Mouse (Mus musculus) C2C12 (cell line): ENCODE data around the gene Gm10961. TPM values are rescaled to one million over a fixed set of nuclear protein-coding genes. Genes with fewer than 3 reads are reported as not detected.
A peak's percentile ranks its signal among the peaks of the same experiment; 100 is the strongest.

ENCODE experiments used
- H3K27me3 ChIP-seq: one replicate; pipeline ENCODE4 v1.6.1; 2011; ENCODE audit not compliant: control insufficient read depth, insufficient read depth, insufficient read length
- H3K36me3 ChIP-seq: one replicate; pipeline ENCODE4 v1.6.1; 2011; ENCODE audit not compliant: control insufficient read depth, insufficient read depth
- H3K4me3 ChIP-seq: one replicate; pipeline ENCODE4 v1.5.1; 2011; ENCODE audit warnings: mild to moderate bottlenecking, control low read depth; ENCODE audit not compliant: poor library complexity, insufficient read depth, severe bottlenecking
- H3K79me2 ChIP-seq: one replicate; pipeline ENCODE4 v1.6.1; 2011; ENCODE audit not compliant: control insufficient read depth, insufficient read depth
- H3K79me3 ChIP-seq: one replicate; pipeline ENCODE4 v1.6.1; 2011; ENCODE audit warnings: low read depth, control low read depth
- H3ac ChIP-seq: one replicate; pipeline ENCODE3; 2011; ENCODE audit warnings: low read depth; ENCODE audit not compliant: control insufficient read depth, insufficient read length
- CEBPB ChIP-seq: IDR thresholded peaks from one replicate; pipeline ENCODE4 v1.6.1; 2011; ENCODE audit warnings: low read depth, mild to moderate bottlenecking, control low read depth, moderate library complexity
- CTCF ChIP-seq: IDR thresholded peaks from one replicate; pipeline ENCODE4 v1.5.1; 2011; ENCODE audit not compliant: control insufficient read depth, insufficient read depth, insufficient read length
- FOSL1 ChIP-seq: IDR thresholded peaks from one replicate; pipeline ENCODE4 v1.8.0; 2011; ENCODE audit warnings: mild to moderate bottlenecking, low read length; ENCODE audit not compliant: poor library complexity, insufficient read depth, severe bottlenecking
- MAX ChIP-seq: IDR thresholded peaks from one replicate; pipeline ENCODE4 v1.6.1; 2011; ENCODE audit warnings: mild to moderate bottlenecking, control low read depth
- MYOD1 ChIP-seq: IDR thresholded peaks from one replicate; pipeline ENCODE4 v1.6.1; 2011; ENCODE audit warnings: low read depth; ENCODE audit not compliant: control insufficient read depth, insufficient read length
- MYOG ChIP-seq: IDR thresholded peaks from one replicate; pipeline ENCODE4 v1.6.1; 2011; ENCODE audit not compliant: control insufficient read depth, insufficient read length; ENCODE audit errors: extremely low read depth
- USF1 ChIP-seq: IDR thresholded peaks from one replicate; pipeline ENCODE4 v1.6.1; 2011; ENCODE audit warnings: low read depth, mild to moderate bottlenecking, control low read depth, moderate library complexity
- polyA plus RNA-seq: library from polyadenylated mRNA; unstranded; fragments of >200 nt; fragmentation: generic; extraction: Trizol; gene quantifications from one replicate; pipeline ENCODE4 v1.2.1, GENCODE M21; 2012; ENCODE audit warnings: missing spikeins

Gene Gm10961
- polyA plus RNA-seq, 1 experiment: not detected

DNA sequence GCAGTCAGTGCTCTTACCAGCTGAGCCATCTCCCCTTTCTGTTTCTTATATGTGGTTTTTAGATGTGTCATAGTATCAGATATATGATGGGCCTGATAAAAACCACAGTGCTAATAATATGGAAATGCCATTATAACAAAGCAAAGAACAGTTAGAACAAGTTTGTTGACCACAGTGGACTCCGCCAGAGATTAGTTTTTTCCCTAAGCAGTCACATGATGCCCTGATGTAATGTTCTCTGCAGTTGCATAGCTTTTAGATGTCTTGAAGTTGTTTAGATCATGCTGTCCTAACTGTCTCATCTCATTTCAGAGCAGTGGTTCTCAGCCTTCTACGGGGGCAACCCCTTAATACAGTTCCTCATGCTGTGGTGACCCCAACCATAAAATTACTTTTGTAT is 25.0 kb downstream of the Gm10961 start:
- Histone ChIP-seq H3K4me3 (no peak overlapping the region), H3ac (no peak overlapping the region), H3K79me2 (no peaks in the 10 kb centered on the region), H3K36me3 (peaks cover 36% of the 10 kb centered on the region), H3K79me3 (no peaks in the 10 kb centered on the region), H3K27me3 (no peaks in the 10 kb centered on the region)
- TF ChIP-seq USF1 (peak; percentile 85), MAX (no peak)

DNA sequence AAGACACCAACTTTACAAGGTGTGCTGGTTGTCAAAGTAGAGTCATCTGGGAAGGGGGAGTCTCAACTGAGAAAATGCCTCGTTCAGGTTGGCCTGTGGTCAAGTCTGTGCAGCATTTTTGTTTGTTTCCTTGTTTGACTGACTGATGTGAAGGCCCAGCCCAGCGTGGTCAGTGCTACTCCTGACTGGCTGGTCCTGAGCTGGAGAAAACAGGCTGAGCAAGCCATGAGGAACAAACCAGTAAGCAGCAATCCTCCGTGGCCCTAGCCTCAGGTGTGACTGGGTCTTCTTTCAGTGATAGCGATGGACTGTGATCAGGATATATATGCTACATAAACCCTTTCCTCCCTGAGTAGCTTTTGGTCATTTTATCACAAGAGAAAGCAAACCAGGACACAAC is 25.8 kb downstream of the Gm10961 start:
- Histone ChIP-seq H3K27me3 (no peaks in the 10 kb centered on the region), H3K79me3 (no peaks in the 10 kb centered on the region), H3K4me3 (no peak overlapping the region), H3ac (no peak overlapping the region), H3K79me2 (no peaks in the 10 kb centered on the region), H3K36me3 (peaks cover 43% of the 10 kb centered on the region)
- no peak for TF ChIP-seq CEBPB
- TF ChIP-seq MAX: no peak
- TF ChIP-seq USF1: no peak
- TF ChIP-seq FOSL1: no peak
- no peak for TF ChIP-seq CTCF
- no peak for TF ChIP-seq MYOG
- TF ChIP-seq MYOD1: no peak

DNA sequence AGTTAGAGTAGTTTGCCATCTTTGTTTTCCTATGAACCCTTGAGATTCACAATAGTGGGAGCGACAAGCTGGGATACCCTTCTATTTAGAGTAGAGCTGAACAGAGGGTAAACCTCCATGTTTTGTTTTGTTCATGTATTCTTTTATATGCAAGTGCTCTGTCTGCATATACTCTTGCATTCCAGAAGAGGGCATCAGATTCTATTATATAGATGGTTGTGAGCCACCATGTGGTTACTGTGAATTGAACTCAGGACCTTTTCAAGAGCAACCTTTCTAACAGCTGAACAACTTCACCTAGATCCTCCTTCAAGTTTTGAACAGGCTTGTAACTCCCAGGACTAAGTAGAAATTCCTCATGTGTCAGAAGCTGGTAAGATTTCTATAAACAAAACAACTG is 27.9 kb downstream of the Gm10961 start:
- no peaks in the 10 kb centered on the region for H3K27me3 ChIP-seq
- TF ChIP-seq MYOG: no peak
- TF ChIP-seq CTCF: no peak
- no peak for TF ChIP-seq MYOD1
- TF ChIP-seq FOSL1: no peak
- no peak for TF ChIP-seq MAX
- no peak for TF ChIP-seq CEBPB
- no peak overlapping the region for H3K4me3 ChIP-seq
- H3K36me3 ChIP-seq: peaks cover 64% of the 10 kb centered on the region
- no peaks in the 10 kb centered on the region for H3K79me2 ChIP-seq
- H3ac ChIP-seq: no peak overlapping the region
- no peaks in the 10 kb centered on the region for H3K79me3 ChIP-seq

DNA sequence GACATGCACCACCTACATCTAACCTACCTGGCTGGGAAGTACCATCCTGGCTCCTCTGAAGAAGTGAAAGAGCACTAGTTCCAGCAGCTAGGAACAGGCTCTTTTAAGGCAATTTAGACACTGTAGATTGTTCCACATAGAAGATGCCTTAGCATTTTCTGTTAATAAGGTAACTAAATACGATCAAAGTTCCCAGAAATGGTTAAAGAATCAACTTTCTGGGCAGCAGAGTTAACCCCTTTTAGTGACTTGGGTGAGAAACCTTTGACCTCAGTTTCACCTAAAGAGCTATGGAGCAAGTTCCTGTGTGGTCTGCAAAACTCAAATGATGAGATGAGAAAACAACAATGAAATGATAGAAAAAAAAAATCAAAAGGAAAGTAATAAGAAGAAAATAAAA is 33.5 kb downstream of the Gm10961 start:
- TF ChIP-seq MAX (no peak), USF1 (no peak), MYOG (no peak), FOSL1 (no peak), CTCF (no peak), MYOD1 (no peak), CEBPB (no peak)
- no peaks in the 10 kb centered on the region for H3K79me2 ChIP-seq
- H3K79me3 ChIP-seq: no peaks in the 10 kb centered on the region
- no peak overlapping the region for H3K4me3 ChIP-seq
- peaks cover 99% of the 10 kb centered on the region for H3K36me3 ChIP-seq
- no peak overlapping the region for H3ac ChIP-seq
- H3K27me3 ChIP-seq: no peaks in the 10 kb centered on the region

DNA sequence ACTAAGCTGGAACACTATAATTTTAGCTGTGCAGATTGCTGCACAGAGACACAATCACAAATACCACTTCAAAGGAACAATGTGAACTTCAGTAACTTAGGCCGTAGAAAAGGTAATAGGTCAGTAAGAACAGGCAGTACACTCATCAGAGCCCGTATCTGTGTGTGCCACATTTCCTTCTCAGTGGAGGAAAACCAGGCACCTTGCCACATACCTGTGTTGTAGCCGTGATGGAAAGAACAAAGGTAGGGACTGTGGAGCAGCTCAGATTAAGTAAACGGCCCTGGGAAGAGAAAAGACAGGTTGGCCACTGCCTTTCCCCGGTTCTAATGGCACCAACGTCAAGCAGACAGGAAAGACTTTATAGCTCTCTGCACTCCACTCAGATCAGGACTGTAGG is 36.3 kb downstream of the Gm10961 start:
- H3K27me3 ChIP-seq: no peaks in the 10 kb centered on the region
- no peaks in the 10 kb centered on the region for H3K79me3 ChIP-seq
- H3K36me3 ChIP-seq: peaks cover 99% of the 10 kb centered on the region
- TF ChIP-seq MYOD1: no peak
- no peak for TF ChIP-seq CEBPB
- TF ChIP-seq FOSL1: no peak
- no peak for TF ChIP-seq MYOG
- TF ChIP-seq MAX: no peak
- TF ChIP-seq USF1: no peak
- TF ChIP-seq CTCF: no peak
- H3ac ChIP-seq: no peak overlapping the region
- no peak overlapping the region for H3K4me3 ChIP-seq
- H3K79me2 ChIP-seq: no peaks in the 10 kb centered on the region

DNA sequence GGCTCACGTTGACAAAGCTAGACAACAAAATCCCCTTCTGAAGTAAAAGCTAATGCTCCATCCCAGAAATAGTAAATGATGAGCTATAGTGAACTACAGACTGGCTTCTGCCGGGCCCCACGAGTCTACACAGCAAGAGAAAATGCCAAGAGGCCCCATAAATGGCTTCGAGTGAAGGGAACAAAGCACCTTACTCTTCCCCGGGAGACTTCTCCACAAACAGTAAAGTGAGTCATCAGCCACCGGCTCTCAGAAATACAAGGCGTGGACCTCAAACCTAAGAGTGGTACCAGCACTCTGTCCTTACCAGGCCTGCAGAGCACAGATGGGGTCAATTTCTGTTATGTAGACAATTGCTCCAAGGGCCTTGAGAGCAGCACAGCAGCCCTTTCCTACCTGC is 37.7 kb downstream of the Gm10961 start:
- H3K27me3 ChIP-seq: no peaks in the 10 kb centered on the region
- TF ChIP-seq CTCF: no peak
- no peak for TF ChIP-seq MYOD1
- no peak for TF ChIP-seq FOSL1
- no peak for TF ChIP-seq MYOG
- TF ChIP-seq MAX: no peak
- no peak for TF ChIP-seq CEBPB
- TF ChIP-seq USF1: no peak
- no peak overlapping the region for H3ac ChIP-seq
- H3K4me3 ChIP-seq: no peak overlapping the region
- H3K36me3 ChIP-seq: peaks cover 96% of the 10 kb centered on the region
- H3K79me2 ChIP-seq: no peaks in the 10 kb centered on the region
- H3K79me3 ChIP-seq: no peaks in the 10 kb centered on the region
